Mouse (Mus musculus) CH12.LX (cell line): ENCODE results near the gene Ssbp2. TPM values are rescaled to one million over a fixed set of nuclear protein-coding genes. Genes with fewer than 3 reads are reported as not detected.

ENCODE experiments used
- DNase-seq: peaks from one replicate; pipeline ENCODE4 v3.0.0-alpha.2; 2013; ENCODE audit errors: extremely low read depth
- H3K27ac ChIP-seq: 2 replicates; pipeline ENCODE4 v1.5.1; 2012; ENCODE audit warnings: low read depth, mild to moderate bottlenecking, control low read depth, moderate library complexity; ENCODE audit not compliant: insufficient read depth
- H3K27me3 ChIP-seq: replicated peaks from 2 replicates; pipeline ENCODE3; 2012; ENCODE audit warnings: inconsistent platforms
- H3K36me3 ChIP-seq, 2 experiments: replicated peaks in 1 of 2; 2 replicates each; pipeline versions ENCODE3 to v1.6.1; 2012; ENCODE audit warnings: inconsistent platforms in 1 of 2, low read length in 1 of 2, mild to moderate bottlenecking in 1 of 2, mixed read lengths in 1 of 2, moderate library complexity in 1 of 2; ENCODE audit not compliant: control insufficient read depth in 1 of 2, insufficient read depth in 1 of 2
- H3K4me1 ChIP-seq, 2 experiments: 2 replicates each; pipeline ENCODE4 v1.6.1; 2012; ENCODE audit warnings: inconsistent platforms in 1 of 2, moderate library complexity in 1 of 2; ENCODE audit not compliant: insufficient read depth in 2 of 2, control insufficient read depth in 1 of 2
- H3K4me2 ChIP-seq: 2 replicates; pipeline ENCODE4 v1.6.1; 2012; ENCODE audit warnings: low read depth, mild to moderate bottlenecking, control low read depth; ENCODE audit not compliant: poor library complexity, insufficient read depth, severe bottlenecking
- H3K4me3 ChIP-seq, 3 experiments: fragments of 150-350 bp in 1 of 3; sonication (generic) in 1 of 3; replicated peaks in 1 of 3; 2 replicates each; pipeline versions ENCODE3 to v1.5.1; 2011 to 2012; ENCODE audit warnings: low read depth in 2 of 3, low read length in 2 of 3, mild to moderate bottlenecking in 2 of 3, moderate library complexity in 2 of 3, control low read depth in 1 of 3, improper control_type of control experiment in 1 of 3, inconsistent platforms in 1 of 3, mixed read lengths in 1 of 3; ENCODE audit not compliant: poor library complexity in 1 of 3
- H3K79me2 ChIP-seq: replicated peaks from 2 replicates; pipeline ENCODE4 v1.6.1; 2012; ENCODE audit warnings: mild to moderate bottlenecking, moderate library complexity; ENCODE audit not compliant: control insufficient read depth, poor library complexity, insufficient read depth, severe bottlenecking; ENCODE audit errors: extremely low read depth
- H3K9ac ChIP-seq: 2 replicates; pipeline ENCODE4 v1.6.1; 2012; ENCODE audit warnings: low read depth, mild to moderate bottlenecking, control low read depth, moderate library complexity; ENCODE audit not compliant: insufficient read depth
- H3K9me3 ChIP-seq: replicated peaks from 2 replicates; pipeline ENCODE3; 2012; ENCODE audit warnings: low read length, inconsistent platforms, mixed read lengths
- CTCF ChIP-seq, 2 experiments: IDR thresholded peaks in 1 of 2; conservative IDR thresholded peaks in 1 of 2; 2 replicates each; pipeline ENCODE4 v1.5.1; 2011 to 2012; ENCODE audit warnings: low read depth in 2 of 2, low read length in 2 of 2, improper control_type of control experiment in 1 of 2, inconsistent platforms in 1 of 2, mild to moderate bottlenecking in 1 of 2, moderate library complexity in 1 of 2
- E2F4 ChIP-seq: IDR thresholded peaks from 2 replicates; pipeline ENCODE4 v1.6.1; 2011; ENCODE audit warnings: low read depth, low read length, improper control_type of control experiment; ENCODE audit not compliant: insufficient replicate concordance
- ELF1 ChIP-seq: IDR thresholded peaks from 2 replicates; pipeline ENCODE4 v1.6.1; 2014; ENCODE audit warnings: low read depth, mild to moderate bottlenecking, inconsistent platforms, low read length, improper control_type of control experiment
- MYC ChIP-seq: IDR thresholded peaks from 2 replicates; pipeline ENCODE4 v1.6.1; 2011; ENCODE audit warnings: low read depth, mild to moderate bottlenecking, improper control_type of control experiment, low read length
- NRF1 ChIP-seq: IDR thresholded peaks from 2 replicates; pipeline ENCODE4 v1.6.1; 2014; ENCODE audit warnings: low read depth, mild to moderate bottlenecking, inconsistent platforms, low read length, improper control_type of control experiment, moderate library complexity
- POLR2AphosphoS2 ChIP-seq: IDR thresholded peaks from 2 replicates; pipeline ENCODE4 v1.6.1; 2011; ENCODE audit warnings: low read depth, low read length, improper control_type of control experiment
- RAD21 ChIP-seq: IDR thresholded peaks from 2 replicates; pipeline ENCODE4 v1.6.1; 2011; ENCODE audit warnings: low read depth, mild to moderate bottlenecking, low read length, improper control_type of control experiment, moderate library complexity
- SIN3A ChIP-seq: IDR thresholded peaks from 2 replicates; pipeline ENCODE4 v1.6.1; 2012; ENCODE audit warnings: low read length, improper control_type of control experiment, inconsistent platforms
- UBTF ChIP-seq: IDR thresholded peaks from 2 replicates; pipeline ENCODE4 v1.6.1; 2012; ENCODE audit warnings: low read depth, mild to moderate bottlenecking, inconsistent platforms, low read length, improper control_type of control experiment, moderate library complexity
- dilution Hi-C: fragments of 300-500 bp; cut with MboI; formaldehyde crosslinking; loops from 2 replicates; pipeline ENCODE4 v1.14.3; 2020; ENCODE audit warnings: low sequenced_read_pairs; ENCODE audit not compliant: extremely low pct_unique_long_range_greater_than_20kb, extremely low pct_ligation_motif_present
- in situ Hi-C: fragments of 300-500 bp; cut with MboI; formaldehyde crosslinking; loops from 3 replicates; pipeline ENCODE4 v1.14.3; 2019; ENCODE audit warnings: low sequenced_read_pairs, low pct_ligation_motif_present, low pct_unique_long_range_greater_than_20kb, mixed read lengths
- polyA plus RNA-seq: library from polyadenylated mRNA; unstranded; fragments of >175 nt; gene quantifications from 2 replicates; pipeline ENCODE4 v1.2.1, GENCODE M21; 2012; ENCODE audit warnings: low read depth; ENCODE audit not compliant: insufficient read length
- total RNA-seq, 2 experiments: library from RNA; depleted of rRNA; stranded (reverse); fragments of 300-350 nt in 1 of 2; fragments of >200 nt in 1 of 2; gene quantifications; 2 replicates each; pipeline ENCODE4 v1.2.3; 2012 to 2014

Gene Ssbp2
- total and polyA plus RNA-seq, 3 experiments: 1.9 to 3.6 (median 1.9) TPM

DNA sequence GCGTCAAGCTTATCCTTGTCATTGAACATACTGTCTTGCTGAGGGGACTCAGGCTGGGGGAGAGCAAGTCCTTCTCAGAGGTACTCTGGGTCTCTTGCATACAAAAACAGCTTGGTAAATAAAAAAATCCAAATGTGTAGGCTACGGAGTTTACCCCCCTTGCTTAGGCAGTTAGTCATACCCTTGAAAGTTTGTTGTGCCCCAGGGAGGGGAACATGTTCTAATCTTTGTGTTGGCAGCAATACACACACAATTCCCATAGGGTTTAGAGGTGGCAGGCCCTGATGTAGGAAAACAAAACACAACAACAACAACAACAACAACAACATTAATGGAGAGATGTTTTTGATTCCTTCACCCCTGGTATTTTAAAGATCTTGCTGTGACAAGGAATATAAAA, 2.3 kb downstream of the Ssbp2 start:
- Histone ChIP-seq H3K9me3 (no peaks in the 10 kb centered on the region), H3K79me2 (no peaks in the 10 kb centered on the region), H3K36me3 (no peaks in the 10 kb centered on the region), H3K4me3 (no peak overlapping the region), H3K4me2 (peak overlapping the region; percentile 92), H3K9ac (no peak overlapping the region), H3K27me3 (peaks cover 22% of the 10 kb centered on the region), H3K4me1 (peaks cover 0 to 7% of the 10 kb centered on the region in 2 experiments; a peak in 3 of 4 replicates), H3K27ac (no peak overlapping the region)
- dilution Hi-C loops (no loop called here), in situ Hi-C loops (loop anchor here (25.0 kb wide), 2 partner anchors 175 to 525 kb away; no protein-coding TSS in a partner anchor)
- TF ChIP-seq E2F4 (no peak), ELF1 (no peak), NRF1 (no peak)
- no peak for DNase-seq

DNA sequence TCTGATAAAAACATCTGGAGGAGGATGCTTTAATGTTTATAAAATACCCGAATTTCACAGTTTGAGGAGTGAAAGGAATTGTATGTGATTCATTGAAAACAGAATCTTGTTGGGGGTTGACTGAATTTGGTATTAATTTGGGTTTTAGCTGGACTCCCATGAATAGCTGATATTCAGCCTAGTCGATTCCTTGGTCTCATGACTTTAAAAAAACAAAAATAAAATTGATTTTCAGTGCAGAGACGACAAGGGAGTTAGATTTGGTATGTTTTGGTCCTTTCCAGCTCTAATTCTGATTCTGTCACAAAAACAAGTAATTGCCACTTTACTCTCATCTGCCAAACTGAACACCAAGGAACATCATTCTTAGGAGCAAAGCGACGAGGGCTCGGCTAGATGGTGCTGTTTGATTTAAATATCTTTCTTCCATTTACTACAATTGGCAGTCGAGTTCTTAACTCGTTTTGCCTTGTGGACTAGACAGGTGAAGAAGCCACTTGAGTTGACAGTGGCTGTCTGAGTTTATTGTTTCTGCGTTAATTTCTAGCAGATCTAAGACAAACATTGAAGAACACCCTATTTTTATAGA, 2.9 kb downstream of the Ssbp2 start:
- no peaks in the 10 kb centered on the region for H3K79me2 ChIP-seq
- H3K9ac ChIP-seq: no peak overlapping the region
- dilution Hi-C loops: no loop called here
- no peak overlapping the region for H3K27ac ChIP-seq
- TF ChIP-seq RAD21 (peak; percentile 26), CTCF (conservative IDR thresholded peaks at IDR 0.05 in 1 of 2, IDR thresholded peaks at IDR 0.05 in 1 of 2; ENCODE audit: low read depth in 2 of 2, low read length in 2 of 2) (peak in 1 of 2 experiments; percentile 36; a peak in 2 of 4 replicates), SIN3A (no peak)
- H3K9me3 ChIP-seq: no peaks in the 10 kb centered on the region
- H3K36me3 ChIP-seq: no peaks in the 10 kb centered on the region
- H3K4me3 ChIP-seq: no peak overlapping the region
- H3K27me3 ChIP-seq: peaks cover 22% of the 10 kb centered on the region
- no peak overlapping the region for H3K4me2 ChIP-seq
- in situ Hi-C loops: loop anchor here (25.0 kb wide), 2 partner anchors 174 to 526 kb away; no protein-coding TSS in a partner anchor
- H3K4me1 ChIP-seq: peaks cover 0 to 7% of the 10 kb centered on the region in 2 experiments; a peak in 3 of 4 replicates
- no peak for DNase-seq

DNA sequence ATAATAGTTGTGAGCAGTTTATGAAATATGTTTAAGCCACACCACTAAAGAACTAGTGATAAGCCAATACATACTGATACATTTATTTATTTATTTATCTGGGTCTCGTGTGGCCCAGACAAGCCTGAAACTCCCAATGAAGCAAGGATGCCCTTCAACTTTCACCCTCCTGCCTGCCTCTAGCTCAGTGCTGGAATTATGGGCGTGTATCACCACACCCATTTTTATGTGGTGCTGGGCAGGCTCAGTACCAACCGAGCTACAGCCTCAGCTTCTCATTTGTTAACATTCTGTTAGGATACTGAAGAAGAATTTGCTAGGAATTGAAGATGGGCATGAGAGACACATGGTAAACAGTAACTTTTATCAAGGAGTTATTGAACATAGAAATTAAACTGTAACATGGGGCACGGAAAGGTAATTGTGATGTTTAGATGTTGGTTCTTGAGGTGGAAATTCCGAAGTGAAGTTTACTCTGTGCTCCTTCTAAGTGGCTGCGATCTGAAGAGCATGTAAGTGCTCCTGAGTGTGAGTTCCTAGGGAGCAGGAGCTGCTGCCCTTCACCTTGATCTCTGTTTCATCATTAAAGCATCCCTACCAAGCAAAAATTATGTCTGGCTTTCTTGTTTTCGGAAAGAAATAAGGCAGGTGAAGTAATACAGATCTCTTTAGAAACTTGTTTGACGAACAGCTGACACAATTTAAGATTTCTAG, 5.1 kb downstream of the Ssbp2 start:
- H3K9me3 ChIP-seq: no peaks in the 10 kb centered on the region
- H3K27ac ChIP-seq: no peak overlapping the region
- no peak for DNase-seq
- dilution Hi-C loops (no loop called here), in situ Hi-C loops (loop anchor here (25.0 kb wide), 2 partner anchors 172 to 528 kb away; no protein-coding TSS in a partner anchor)
- TF ChIP-seq MYC: no peak
- TF ChIP-seq POLR2AphosphoS2: no peak
- no peak for TF ChIP-seq UBTF
- TF ChIP-seq E2F4: no peak
- peaks cover 22% of the 10 kb centered on the region for H3K27me3 ChIP-seq
- H3K9ac ChIP-seq: no peak overlapping the region
- peaks cover 0 to 5% of the 10 kb centered on the region in 2 experiments; a peak in 3 of 4 replicates for H3K4me1 ChIP-seq
- no peak overlapping the region for H3K4me2 ChIP-seq
- no peaks in the 10 kb centered on the region for H3K79me2 ChIP-seq
- H3K4me3 ChIP-seq: no peak overlapping the region
- no peaks in the 10 kb centered on the region for H3K36me3 ChIP-seq
